Mouse (Mus musculus) gastrocnemius, postnatal 4 days (tissue): Measurements from ENCODE around the gene Dnajc28. TPM values are rescaled to one million over a fixed set of nuclear protein-coding genes. Genes with fewer than 3 reads are reported as not detected.

Experiments used
- DNase-seq, 2 experiments: peaks; one replicate each; pipeline ENCODE4 v3.0.0; 2021 to 2022; ENCODE audit warnings: low spot score in 2 of 2, mixed read lengths in 2 of 2
- total RNA-seq, 2 experiments: library from RNA; stranded (reverse); gene quantifications; 2 replicates each; pipeline ENCODE4 v1.2.3; 2021

Gene Dnajc28
- total RNA-seq, 2 experiments from 2014 or later = 2.9 to 3.9 TPM

DNA sequence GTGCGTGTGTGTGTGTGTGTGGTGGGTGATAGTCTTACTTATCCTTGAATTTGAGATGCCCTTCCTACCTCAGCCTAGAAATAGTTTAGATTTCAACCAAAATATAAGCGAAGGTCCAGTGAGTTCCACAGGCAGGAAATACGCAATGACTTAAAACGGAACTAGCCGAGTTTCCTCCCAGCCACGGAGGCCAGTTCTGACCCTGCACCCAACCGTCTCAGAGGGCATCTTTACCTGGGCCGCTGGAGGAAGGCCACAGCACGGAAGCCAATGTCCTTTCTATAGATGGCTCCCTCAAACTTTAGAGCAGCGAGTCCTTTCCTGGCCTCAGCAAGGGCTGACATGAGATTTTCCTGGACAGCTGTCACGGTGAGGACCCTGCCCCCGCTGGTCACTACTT is 14.8 kb upstream of the Dnajc28 start:
- no peak for DNase-seq

- DNase-seq = no peak
Measured at GRCm38 (mm10) chr16:91632940-91633339, 14.1 kb upstream of the Dnajc28 start.

GRCm38 (mm10) chr16:91632439-91632838 is 13.6 kb upstream of the Dnajc28 start:
- DNase-seq = no peak

- DNase-seq = no peak
Measured at GRCm38 (mm10) chr16:91630584-91630983, 11.8 kb upstream of the Dnajc28 start.

DNA sequence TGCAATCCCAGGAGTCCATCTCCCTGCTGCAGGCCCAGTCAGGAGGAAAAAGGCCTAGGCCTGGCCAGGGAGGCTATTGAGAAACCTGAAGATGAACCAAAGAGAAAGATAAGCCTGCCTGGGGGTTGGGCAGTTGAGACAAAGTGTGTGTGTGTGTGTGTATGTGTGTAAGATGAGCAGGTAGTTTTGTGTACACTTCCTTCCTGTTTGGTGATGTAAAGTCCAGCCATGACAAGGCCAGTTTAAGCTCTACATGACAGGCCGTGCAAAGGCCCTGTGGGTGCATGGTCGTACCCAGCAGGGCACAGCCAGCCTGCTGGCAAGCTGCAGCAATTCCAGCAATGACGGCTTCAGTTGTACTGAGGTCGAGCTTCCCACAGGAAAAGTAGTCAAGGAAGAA is 10.9 kb upstream of the Dnajc28 start:
- no peak for DNase-seq

- DNase-seq = no peak
Measured at GRCm38 (mm10) chr16:91628673-91629072, 9.8 kb upstream of the Dnajc28 start.

DNA sequence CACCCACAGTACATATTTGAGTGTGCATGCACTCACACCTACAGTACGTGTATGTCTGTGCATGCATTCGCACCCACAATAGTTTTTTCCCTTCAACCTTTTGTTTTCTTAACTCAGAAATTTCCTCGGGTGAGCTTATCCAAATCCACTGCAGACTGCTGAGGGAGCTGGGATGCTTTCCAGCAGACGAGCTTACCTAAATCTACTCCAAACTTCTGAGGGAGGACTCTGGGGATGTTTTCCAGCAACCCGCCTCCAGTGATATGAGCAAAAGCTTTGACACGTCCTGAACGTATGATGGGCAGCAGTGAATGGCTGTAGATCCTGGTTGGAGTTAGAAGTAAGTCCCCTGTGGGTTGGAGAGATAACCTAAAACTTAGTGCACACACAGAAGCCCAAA is 9.0 kb upstream of the Dnajc28 start:
- no peak for DNase-seq

GRCm38 (mm10) chr16:91623074-91623473 is 4.2 kb upstream of the Dnajc28 start:
- DNase-seq = no peak

DNA sequence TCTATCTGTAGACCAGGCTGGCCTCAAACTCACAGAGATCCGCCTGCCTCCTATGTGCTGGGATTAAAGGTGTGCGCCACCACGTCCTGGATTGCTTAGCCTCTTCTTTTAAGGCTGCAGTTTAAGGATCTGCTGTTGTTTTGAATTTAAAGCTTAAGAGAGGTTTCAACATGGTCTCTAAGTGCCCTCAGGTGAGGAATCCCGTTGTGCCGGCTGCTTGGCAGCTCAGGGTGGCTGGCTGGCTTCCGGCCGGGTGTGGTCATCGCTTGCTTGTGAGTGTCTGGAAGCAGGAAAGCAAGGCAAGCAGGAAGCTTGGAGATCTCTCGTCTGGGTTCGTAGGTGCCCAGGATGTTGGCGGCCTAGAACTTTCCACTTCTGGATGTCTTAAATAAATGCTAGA is 2.2 kb upstream of the Dnajc28 start:
- DNase-seq = no peak

GRCm38 (mm10) chr16:91620185-91620584 is 1.4 kb upstream of the Dnajc28 start:
- DNase-seq = no peak

- no peak for DNase-seq
Measured at GRCm38 (mm10) chr16:91614552-91614951, 4.3 kb downstream of the Dnajc28 start.

DNA sequence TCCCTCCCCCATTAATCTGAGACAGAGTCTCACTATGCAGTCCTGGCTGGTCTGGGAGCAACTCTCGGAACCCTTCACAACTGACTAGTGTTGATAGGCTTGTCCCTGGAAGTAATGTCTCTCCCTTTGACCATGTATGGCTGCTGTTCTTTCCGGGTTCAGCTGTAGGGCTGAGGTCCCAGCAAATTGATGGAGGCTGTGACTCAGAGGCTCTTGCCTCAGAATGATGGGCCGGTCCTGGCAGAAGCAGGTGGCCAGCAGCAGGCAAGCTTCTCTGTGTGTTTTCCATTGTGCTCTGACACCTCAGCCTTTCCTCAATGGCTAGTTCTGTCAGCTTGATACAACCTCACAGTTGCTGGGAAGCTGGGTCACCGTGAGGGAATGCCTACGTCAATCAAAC is 6.3 kb downstream of the Dnajc28 start:
- no peak for DNase-seq

DNA sequence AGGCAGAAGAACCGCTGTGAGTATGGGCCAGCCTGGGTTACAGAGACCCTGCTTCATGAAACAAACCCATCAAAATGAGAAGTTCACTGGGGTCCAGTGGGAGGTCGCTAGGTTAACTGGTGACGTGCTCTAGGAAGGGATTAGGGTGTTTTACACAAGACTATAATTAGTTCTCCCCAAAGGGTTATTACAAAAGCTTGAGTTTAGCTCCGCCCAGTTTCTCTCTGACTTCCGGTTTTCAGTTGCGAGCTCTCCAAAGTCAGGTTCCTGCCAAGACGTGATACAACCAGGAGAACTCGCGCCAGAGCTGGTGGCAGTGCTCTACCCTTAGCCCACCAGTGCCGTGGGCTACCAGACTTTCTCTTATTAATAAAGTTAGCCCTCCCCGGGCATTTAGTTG is 7.6 kb downstream of the Dnajc28 start:
- DNase-seq = no peak

GRCm38 (mm10) chr16:91609501-91610245 is 9.2 kb downstream of the Dnajc28 start:
- DNase-seq = peak in 1 of 2 experiments; percentile 38

GRCm38 (mm10) chr16:91606958-91607357 is 11.9 kb downstream of the Dnajc28 start:
- no peak for DNase-seq

DNA sequence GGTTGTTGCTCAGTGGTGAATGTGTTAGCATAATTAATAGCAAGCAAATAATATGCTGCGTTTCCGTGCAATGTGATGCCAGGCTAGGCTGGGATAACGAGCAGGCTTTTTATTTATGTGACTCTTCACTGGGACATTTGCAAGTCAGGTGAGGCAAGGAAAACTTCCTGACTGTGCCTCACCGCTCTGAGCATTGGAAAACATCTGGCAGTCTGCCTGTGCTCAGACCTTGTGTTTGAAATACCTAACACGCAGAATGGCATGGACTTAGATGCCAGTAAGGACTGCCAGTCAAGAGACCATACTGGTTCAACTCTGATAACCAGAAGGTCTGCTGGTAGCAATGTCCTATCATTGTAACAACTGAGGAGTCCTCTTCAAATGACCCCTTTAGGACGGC is 13.7 kb downstream of the Dnajc28 start:
- no peak for DNase-seq

- no peak for DNase-seq
Measured at GRCm38 (mm10) chr16:91601693-91602092, 17.1 kb downstream of the Dnajc28 start.

DNA sequence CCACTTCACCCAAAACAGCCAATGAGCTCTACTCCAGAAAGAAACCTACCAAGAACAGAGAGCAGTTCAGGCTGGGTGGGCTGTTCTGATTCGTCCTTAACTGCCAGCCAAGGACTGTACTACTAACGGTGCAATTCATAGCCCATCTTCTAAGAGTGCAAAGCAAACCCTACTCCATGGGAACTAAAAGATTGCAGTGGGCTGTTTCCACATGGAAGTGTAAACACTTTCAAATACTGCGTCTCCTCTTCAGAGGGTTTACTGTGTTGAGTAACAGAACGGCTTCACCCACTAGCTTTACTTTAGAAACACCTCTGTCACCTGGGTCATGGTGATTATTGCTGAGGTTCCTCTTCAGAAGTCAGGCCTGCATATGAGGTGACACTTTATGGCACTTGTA is 17.7 kb downstream of the Dnajc28 start:
- DNase-seq = no peak

DNA sequence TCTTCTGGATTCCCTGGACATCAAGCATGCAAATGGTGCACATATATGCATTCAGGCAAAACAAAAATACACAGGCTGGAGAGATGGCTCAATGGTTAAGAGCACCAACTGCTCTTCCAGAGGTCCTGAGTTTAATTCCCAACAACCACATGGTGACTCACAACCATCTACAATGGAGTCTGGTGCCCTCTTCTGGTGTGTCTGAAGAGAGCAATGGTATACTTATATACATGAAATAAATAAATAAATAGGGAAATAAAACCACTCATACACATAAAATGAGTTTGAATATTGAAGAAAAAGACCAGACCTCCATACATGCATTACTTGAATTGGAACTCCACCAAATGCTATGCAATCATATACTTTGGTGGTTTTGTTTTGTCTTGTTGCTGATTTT is 19.6 kb downstream of the Dnajc28 start:
- DNase-seq = no peak

- DNase-seq = peak; percentile 94 to 98
Measured at GRCm38 (mm10) chr16:91597672-91598010, 21.2 kb downstream of the Dnajc28 start, which contains the start of gene Tmem50b. Gene Tmem50b, minus strand, starts transcription at chr16:91597800.

DNA sequence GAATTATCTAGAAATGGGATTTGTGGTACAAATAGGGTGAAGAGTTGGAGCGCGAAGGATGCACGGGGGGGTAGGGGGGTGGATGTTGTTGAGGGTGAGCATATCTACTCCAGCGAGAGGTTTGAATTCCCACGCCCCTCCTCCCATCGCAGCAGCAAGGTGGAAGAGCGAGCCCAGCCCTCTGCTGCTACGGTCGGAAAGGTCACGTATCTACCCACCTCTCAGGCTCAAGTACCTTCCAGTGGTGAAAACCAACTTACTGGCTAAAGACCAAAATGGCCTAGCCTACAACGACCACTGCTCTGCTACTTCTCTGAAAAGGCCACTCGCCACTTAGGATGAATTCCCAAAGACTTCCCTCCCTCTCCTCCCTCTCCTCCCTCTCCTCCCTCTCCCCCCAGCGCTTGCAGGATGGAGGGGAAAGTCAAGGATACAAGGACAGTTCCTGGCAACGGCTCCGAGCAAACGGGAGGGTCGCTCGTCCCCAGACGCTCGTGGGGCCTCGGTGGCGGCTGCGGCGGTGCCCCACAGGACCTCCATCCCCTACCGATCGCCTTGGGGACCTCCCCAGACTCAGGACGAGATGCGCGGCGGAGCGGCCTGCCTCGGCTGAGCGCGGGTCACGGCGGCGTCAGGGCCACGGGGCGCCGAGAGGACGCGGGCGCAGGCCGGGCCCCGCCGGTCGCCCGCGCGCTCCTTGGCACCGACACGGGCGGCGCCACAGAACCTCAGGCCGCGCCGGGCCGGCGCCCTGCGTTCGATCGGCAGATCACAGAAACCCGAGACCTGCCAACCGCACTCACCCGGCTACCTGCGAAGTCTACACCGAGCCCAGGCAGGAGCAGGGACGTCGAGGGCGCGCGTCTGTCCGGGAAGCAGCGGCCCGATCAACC is 21.8 kb downstream of the Dnajc28 start:
- peak in 1 of 2 experiments; percentile 29 for DNase-seq

DNA sequence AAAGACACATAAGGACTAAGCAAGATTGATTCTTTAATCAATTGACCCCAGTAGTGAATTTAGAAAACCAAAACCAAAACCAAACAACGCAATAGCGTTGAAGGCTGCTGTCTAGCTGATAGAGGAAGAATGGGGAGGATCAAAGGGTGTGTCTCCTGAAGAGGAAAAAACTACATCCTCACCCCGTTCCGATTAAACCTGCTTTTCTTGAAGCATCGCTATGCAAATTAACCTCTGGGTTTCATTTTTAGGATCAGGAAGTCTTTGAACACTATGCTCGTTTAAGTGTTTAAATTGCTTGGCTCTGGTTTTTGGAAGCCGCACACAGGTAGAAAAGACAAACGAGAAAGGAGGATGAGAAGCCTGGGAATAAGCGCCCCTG is 22.4 kb downstream of the Dnajc28 start:
- no peak for DNase-seq
